ENCODE assay signal across 14 mouse cellular contexts in the genomic region with DNA sequence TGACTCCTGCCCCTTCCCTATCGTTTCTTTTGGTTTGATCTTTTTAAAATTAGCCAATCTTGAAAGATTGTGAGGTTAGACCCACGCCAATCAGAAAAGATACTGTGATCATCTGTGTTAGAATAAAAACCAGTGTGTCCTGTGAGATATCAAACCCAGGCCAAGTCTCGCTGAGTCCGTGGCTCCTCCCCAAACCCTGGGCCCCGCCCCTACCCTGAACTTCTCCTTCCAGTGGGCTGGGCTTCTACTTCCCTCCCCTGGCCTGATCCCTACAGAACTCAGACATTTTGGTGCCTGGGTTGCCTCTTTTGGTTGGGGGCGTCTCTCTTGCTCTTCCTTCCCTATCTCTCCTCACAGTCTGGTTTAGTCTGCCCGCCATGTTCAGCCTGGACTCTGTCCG. TPM values are rescaled to one million over a fixed set of nuclear protein-coding genes. Genes with fewer than 3 reads are reported as not detected.
DNase-seq lines count a peak whose midpoint lies in the region; ATAC-seq and TF ChIP-seq lines count a peak whose summit lies in the region.
"Had no signal": no experiment of that assay in that cellular context is flagged by ENCODE, and none has a peak within 500 bp of the region (broad histone marks: within the 10 kb centered on the region; RNA-seq: fewer than 3 reads in every experiment).

No protein-coding gene starts in this region.

- no peak overlapping the region for H3K9ac ChIP-seq in liver, postnatal 0 days (replicated peaks)
- H3K9ac ChIP-seq in intestine, postnatal 0 days (ENCODE audit: low read depth, low read length), result no peak overlapping the region

- no peak overlapping the region for H3K27ac ChIP-seq in liver, postnatal 0 days (ENCODE audit: low read depth)
- no peak overlapping the region for H3K27ac ChIP-seq in intestine, postnatal 0 days (ENCODE audit: low read depth, low read length)
- H3K27ac ChIP-seq: embryonic facial prominence, embryonic 10.5 days had no signal

- no peak for TF ChIP-seq CTCF in liver, postnatal 0 days (IDR thresholded peaks at IDR 0.05; ENCODE audit: low read depth)
- TF ChIP-seq CTCF in intestine, postnatal 0 days (IDR thresholded peaks at IDR 0.05; ENCODE audit: low read depth), result no peak

- H3K4me1 ChIP-seq in liver, postnatal 0 days (ENCODE audit: insufficient read depth), result no peaks in the 10 kb centered on the region
- no peaks in the 10 kb centered on the region for H3K4me1 ChIP-seq in intestine, postnatal 0 days (replicated peaks; ENCODE audit: control insufficient read depth, insufficient read depth, low read length)
- H3K4me1 ChIP-seq: embryonic facial prominence, embryonic 10.5 days had no signal

- DNase-seq in adrenal gland, postnatal 10 days, result peak; percentile 17
- DNase-seq in adrenal gland, adult 8-10 months, result no peak
- peak; percentile 67 for DNase-seq in ES-CJ7 (ENCODE audit: low read depth, low spot score)
- peak; percentile 49 for DNase-seq in liver, postnatal 0 days
- DNase-seq in left cerebral cortex, adult 18-20 months (ENCODE audit: low spot score in 2 of 2), result no peak
- no peak for DNase-seq in layer of hippocampus, postnatal 10 days (ENCODE audit: low spot score in 2 of 2)
- DNase-seq: adrenal gland, postnatal 25 days; cerebellum, adult 18-20 months; kidney, postnatal 25 days; right cerebral cortex, postnatal 4 days; thymus, postnatal 4 days had no signal

- no peaks in the 10 kb centered on the region for H3K9me3 ChIP-seq in liver, postnatal 0 days (ENCODE audit: low read length)
- no peaks in the 10 kb centered on the region for H3K9me3 ChIP-seq in intestine, postnatal 0 days (ENCODE audit: control insufficient read depth)

- no peak overlapping the region for H3K4me3 ChIP-seq in liver, postnatal 0 days (ENCODE audit: low read depth, low read length)
- H3K4me3 ChIP-seq in intestine, postnatal 0 days (ENCODE audit: low read depth, low read length), result no peak overlapping the region
- H3K4me3 ChIP-seq: embryonic facial prominence, embryonic 10.5 days had no signal

- ATAC-seq in common myeloid progenitor, adult 5-6 weeks (replicated peaks; ENCODE audit: low read depth, poor library complexity, severe bottlenecking), result peak; percentile 93
- ATAC-seq in liver, postnatal 0 days, result no peak
- ATAC-seq in intestine, postnatal 0 days, result no peak

- TF ChIP-seq EP300 in liver, postnatal 0 days (IDR thresholded peaks at IDR 0.05; ENCODE audit: low read depth), result no peak

- peaks cover 21% of the 10 kb centered on the region for H3K36me3 ChIP-seq in liver, postnatal 0 days (replicated peaks; ENCODE audit: insufficient read depth, low read length)
- H3K36me3 ChIP-seq in intestine, postnatal 0 days (ENCODE audit: control insufficient read depth, insufficient read depth), result peaks cover 43% of the 10 kb centered on the region

- no peaks in the 10 kb centered on the region for H3K27me3 ChIP-seq in liver, postnatal 0 days (ENCODE audit: insufficient read depth, low read length)
- no peaks in the 10 kb centered on the region for H3K27me3 ChIP-seq in intestine, postnatal 0 days (replicated peaks; ENCODE audit: control insufficient read depth, insufficient read depth, low read length)

- no peak overlapping the region for H3K4me2 ChIP-seq in liver, postnatal 0 days (ENCODE audit: low read depth, low read length)
- no peak overlapping the region for H3K4me2 ChIP-seq in intestine, postnatal 0 days (replicated peaks; ENCODE audit: low read depth)

- 40% methylated on average over 8 of the region's 8 CpGs for WGBS in liver, postnatal 0 days (ENCODE audit: insufficient replicate concordance)
- WGBS in intestine, postnatal 0 days, result 60% methylated on average over 8 of the region's 8 CpGs

RNA-seq across cellular contexts. Expression of a gene that starts 53.1 kb away (rescaled TPM):
- 1 to 10 TPM; 1.2 to 1.6 TPM for total RNA-seq in adrenal gland, postnatal 10 days (2021)
- 1 to 10 TPM; 2.6 to 7.8 (median 5.7) TPM for total RNA-seq in adrenal gland, adult 8-10 months (2022)
- total RNA-seq in common myeloid progenitor, adult 5-6 weeks (2017), result not detected in 2 replicates
- not detected in 2 replicates for polyA plus RNA-seq in liver, postnatal 0 days (2015; fragmentation: Nextera tagmentation; extraction: Ambion mirVana)
- 1 to 10 TPM; 2.1 to 4.4 TPM for total RNA-seq in left cerebral cortex, adult 18-20 months (2021)
- total RNA-seq in layer of hippocampus, postnatal 10 days (2021), result under 1 TPM; 0.21 to 0.38 TPM
- 0.14 TPM in 1 of 2 replicates, not detected in the other for polyA plus RNA-seq in intestine, postnatal 0 days (2015; fragmentation: Nextera tagmentation; extraction: Ambion mirVana)

Comparison
In these comparisons a context has a peak if more than half of its experiments do, and no peak if none do; other contexts are left out.
1. DNase-seq: peak in adrenal gland, postnatal 10 days (single experiment), ES-CJ7 (single experiment) and liver, postnatal 0 days (single experiment); none in adrenal gland, adult 8-10 months (single experiment), left cerebral cortex, adult 18-20 months (0 of 2) and layer of hippocampus, postnatal 10 days (0 of 2).